Mouse (Mus musculus): ENCODE measurements at regions not wholly inside any gene's neighbourhood (a gene's known extent, or its start where the extent isn't known, plus 50 kb on each side); places are given as distances from the start of the nearest gene placed in this dataset.

GRCm38 (mm10) chr13:113516102-113516501 lies 102.3 kb downstream of the Snx18 start:
- TF ChIP-seq CTCF (IDR thresholded peaks at IDR 0.05; ENCODE audit: borderline replicate concordance, extremely low read depth, insufficient read depth, insufficient read length), result no peak
- no peak for TF ChIP-seq POLR2A (IDR thresholded peaks at IDR 0.05; ENCODE audit: borderline replicate concordance, extremely low read depth, insufficient read depth, insufficient read length, poor library complexity, severe bottlenecking)
